Mouse (Mus musculus) right cerebral cortex, postnatal 10 days (tissue): Measurements from ENCODE around the gene 1810009J06Rik.
"Not testable (repeated sequence)": the region's sequence is repeated elsewhere in the genome, so short reads cannot be mapped to it uniquely, and the experiment has no call there.

Experiments used
- DNase-seq, 2 experiments: peaks; one replicate each; pipeline ENCODE4 v3.0.0; 2021; ENCODE audit warnings: low spot score in 2 of 2

1810009J06Rik gene

GRCm38 (mm10) chr6:40964454-40964853 is at the start of gene 1810009J06Rik:
1810009J06Rik (plus strand) TSS chr6:40964754.
- DNase-seq: not testable (repeated sequence)

- DNase-seq: no peak
Measured at GRCm38 (mm10) chr6:40919954-40920353, 44.6 kb upstream of the 1810009J06Rik start.

- no peak for DNase-seq
Measured at GRCm38 (mm10) chr6:40940457-40940856, 24.1 kb upstream of the 1810009J06Rik start, which contains the start of gene 1700074P13Rik. 1700074P13Rik (minus strand) TSS chr6:40940557.

DNA sequence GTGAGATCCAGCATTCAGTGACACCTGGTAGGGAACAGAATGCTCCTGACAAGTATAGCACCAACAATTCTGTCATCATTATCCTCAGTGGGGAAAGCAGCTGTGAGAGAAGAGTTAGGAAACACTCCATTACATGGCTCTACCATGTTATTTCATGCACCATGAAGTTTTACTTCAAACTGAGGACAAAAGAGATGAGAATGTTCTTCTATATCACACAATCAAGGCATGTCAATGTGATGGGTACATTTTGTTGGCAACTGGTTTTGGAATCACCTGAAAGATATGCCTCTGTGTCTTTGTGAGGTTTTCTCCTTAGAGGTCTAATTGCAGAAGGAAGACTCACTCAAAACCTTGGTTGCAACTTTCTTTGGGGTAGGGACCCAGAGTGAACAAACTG is 12.8 kb upstream of the 1810009J06Rik start, which contains the start of gene Gm4744:
Gm4744 (minus strand) TSS at position 101 of the 400 bp plus-strand sequence.
- no peak for DNase-seq

DNA sequence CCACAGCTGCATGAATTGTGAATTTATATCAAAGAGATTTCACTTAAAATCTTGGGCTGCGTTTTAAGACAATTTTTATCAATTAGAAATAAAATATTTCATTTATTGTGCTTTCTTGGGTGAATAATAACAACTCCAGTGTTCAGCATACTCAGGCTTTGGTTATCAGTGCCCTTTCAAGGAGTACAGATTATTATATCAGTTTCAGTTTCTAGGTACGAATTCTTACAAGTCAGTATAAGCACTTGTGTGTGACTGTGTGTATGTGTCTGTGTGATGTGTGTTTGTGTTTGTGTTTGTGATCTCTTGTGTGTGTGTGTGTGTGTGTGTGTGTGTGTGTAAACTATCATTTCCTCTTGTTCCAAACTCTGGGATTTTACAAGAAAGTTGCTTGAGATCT is 10.8 kb upstream of the 1810009J06Rik start:
- no peak for DNase-seq

DNA sequence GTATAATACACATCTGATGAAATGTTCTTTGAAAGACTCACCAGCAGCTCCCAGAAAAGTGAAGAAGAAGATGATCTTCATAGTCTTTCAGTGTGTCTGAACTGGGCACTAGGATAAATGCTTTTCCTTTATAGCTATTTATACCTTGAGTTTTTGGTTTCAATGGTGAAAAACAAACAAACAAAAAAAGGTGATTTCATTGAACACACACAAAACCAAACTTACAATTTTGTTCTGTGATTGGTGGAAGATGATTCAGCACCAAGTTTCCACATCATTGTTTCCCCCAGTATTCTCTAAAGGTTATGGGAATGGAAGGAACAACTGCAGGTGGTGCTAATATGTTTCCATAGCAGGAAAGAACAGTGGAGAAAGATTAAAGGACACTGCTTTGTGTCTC is 34.8 kb downstream of the 1810009J06Rik start, which contains the start of gene Gm2663:
Gm2663 (minus strand) TSS at position 101 of the 400 bp plus-strand sequence.
- DNase-seq: not testable (repeated sequence)

DNA sequence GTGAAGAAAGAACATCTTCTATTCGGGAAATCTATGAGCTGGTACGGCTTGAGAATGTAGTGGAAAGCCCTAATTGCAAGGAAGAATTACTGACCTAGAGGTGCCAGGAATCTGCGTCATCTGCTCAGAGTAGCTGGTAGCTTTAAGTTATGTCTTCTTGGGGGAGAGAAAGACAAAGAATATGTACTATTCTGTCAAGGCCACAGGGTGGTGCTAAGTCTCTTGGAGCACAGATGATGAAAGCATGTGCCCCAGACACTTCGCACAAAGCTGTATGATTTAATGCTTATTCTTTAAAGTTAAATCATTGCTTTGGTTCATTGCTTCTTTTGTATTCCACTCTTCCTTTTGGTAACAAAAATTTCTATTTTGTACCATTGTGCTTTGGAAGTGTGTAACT is 50.5 kb downstream of the 1810009J06Rik start:
- DNase-seq: no peak
